Mouse (Mus musculus): ENCODE results near the gene Gm10283. TPM values are rescaled to one million over a fixed set of nuclear protein-coding genes. Genes with fewer than 3 reads are reported as not detected.

Gm10283 gene
- polyA plus RNA-seq, 1 experiment from 2014 or later = not detected

- ATAC-seq = no peak
- no peaks in the 10 kb centered on the region for H3K4me1 ChIP-seq (replicated peaks; ENCODE audit: control insufficient read depth, insufficient read depth, low read length)
- no peak overlapping the region for H3K9ac ChIP-seq (ENCODE audit: low read depth, low read length)
- no peak overlapping the region for H3K4me2 ChIP-seq (replicated peaks; ENCODE audit: low read depth)
- TF ChIP-seq CTCF (IDR thresholded peaks at IDR 0.05; ENCODE audit: low read depth) = no peak
- no peaks in the 10 kb centered on the region for H3K9me3 ChIP-seq (ENCODE audit: control insufficient read depth)
- no peak overlapping the region for H3K27ac ChIP-seq (ENCODE audit: low read depth, low read length)
- no peaks in the 10 kb centered on the region for H3K27me3 ChIP-seq (replicated peaks; ENCODE audit: control insufficient read depth, insufficient read depth, low read length)
- 63% methylated on average over 3 of the region's 3 CpGs for WGBS
- no peaks in the 10 kb centered on the region for H3K36me3 ChIP-seq (ENCODE audit: control insufficient read depth, insufficient read depth)
- H3K4me3 ChIP-seq (ENCODE audit: low read depth, low read length) = no peak overlapping the region
These were observed 10.5 kb downstream of the Gm10283 start for GRCm38 (mm10) chr8:60492471-60492870.

GRCm38 (mm10) chr8:60491871-60492270 lies 11.1 kb downstream of the Gm10283 start:
- Histone ChIP-seq H3K27ac (ENCODE audit: low read depth, low read length) (no peak overlapping the region), H3K4me3 (ENCODE audit: low read depth, low read length) (no peak overlapping the region), H3K9ac (ENCODE audit: low read depth, low read length) (no peak overlapping the region), H3K4me1 (replicated peaks; ENCODE audit: control insufficient read depth, insufficient read depth, low read length) (no peaks in the 10 kb centered on the region), H3K9me3 (ENCODE audit: control insufficient read depth) (no peaks in the 10 kb centered on the region), H3K4me2 (replicated peaks; ENCODE audit: low read depth) (no peak overlapping the region), H3K36me3 (ENCODE audit: control insufficient read depth, insufficient read depth) (no peaks in the 10 kb centered on the region), H3K27me3 (replicated peaks; ENCODE audit: control insufficient read depth, insufficient read depth, low read length) (no peaks in the 10 kb centered on the region)
- TF ChIP-seq CTCF (IDR thresholded peaks at IDR 0.05; ENCODE audit: low read depth) = no peak
- 92% methylated on average over 2 of the region's 2 CpGs for WGBS
- no peak for ATAC-seq

- Histone ChIP-seq H3K9me3 (ENCODE audit: control insufficient read depth) (no peaks in the 10 kb centered on the region), H3K27me3 (replicated peaks; ENCODE audit: control insufficient read depth, insufficient read depth, low read length) (no peaks in the 10 kb centered on the region), H3K4me2 (replicated peaks; ENCODE audit: low read depth) (no peak overlapping the region), H3K27ac (ENCODE audit: low read depth, low read length) (no peak overlapping the region), H3K4me1 (replicated peaks; ENCODE audit: control insufficient read depth, insufficient read depth, low read length) (no peaks in the 10 kb centered on the region), H3K36me3 (ENCODE audit: control insufficient read depth, insufficient read depth) (no peaks in the 10 kb centered on the region), H3K4me3 (ENCODE audit: low read depth, low read length) (no peak overlapping the region), H3K9ac (ENCODE audit: low read depth, low read length) (no peak overlapping the region)
- 64% methylated on average over 2 of the region's 2 CpGs for WGBS
- no peak for TF ChIP-seq CTCF (IDR thresholded peaks at IDR 0.05; ENCODE audit: low read depth)
- ATAC-seq = no peak
These were observed 12.9 kb downstream of the Gm10283 start for GRCm38 (mm10) chr8:60490147-60490546.

GRCm38 (mm10) chr8:60466686-60467335 lies 36.2 kb downstream of the Gm10283 start:
- Histone ChIP-seq H3K36me3 (ENCODE audit: control insufficient read depth, insufficient read depth) (no peaks in the 10 kb centered on the region), H3K4me3 (ENCODE audit: low read depth, low read length) (no peak overlapping the region), H3K4me1 (replicated peaks; ENCODE audit: control insufficient read depth, insufficient read depth, low read length) (no peaks in the 10 kb centered on the region), H3K4me2 (replicated peaks; ENCODE audit: low read depth) (no peak overlapping the region), H3K27ac (ENCODE audit: low read depth, low read length) (no peak overlapping the region), H3K9ac (ENCODE audit: low read depth, low read length) (no peak overlapping the region), H3K9me3 (ENCODE audit: control insufficient read depth) (no peaks in the 10 kb centered on the region), H3K27me3 (replicated peaks; ENCODE audit: control insufficient read depth, insufficient read depth, low read length) (no peaks in the 10 kb centered on the region)
- ATAC-seq = no peak
- peak; percentile 89 for TF ChIP-seq CTCF (IDR thresholded peaks at IDR 0.05; ENCODE audit: low read depth)
- WGBS = 38% methylated on average over 15 of the region's 15 CpGs

- Histone ChIP-seq H3K4me1 (replicated peaks; ENCODE audit: control insufficient read depth, insufficient read depth, low read length) (no peaks in the 10 kb centered on the region), H3K9me3 (ENCODE audit: control insufficient read depth) (no peaks in the 10 kb centered on the region), H3K36me3 (ENCODE audit: control insufficient read depth, insufficient read depth) (no peaks in the 10 kb centered on the region), H3K9ac (ENCODE audit: low read depth, low read length) (no peak overlapping the region), H3K4me2 (replicated peaks; ENCODE audit: low read depth) (no peak overlapping the region), H3K27me3 (replicated peaks; ENCODE audit: control insufficient read depth, insufficient read depth, low read length) (no peaks in the 10 kb centered on the region), H3K27ac (ENCODE audit: low read depth, low read length) (no peak overlapping the region), H3K4me3 (ENCODE audit: low read depth, low read length) (no peak overlapping the region)
- 63% methylated on average over 2 of the region's 2 CpGs for WGBS
- no peak for ATAC-seq
- TF ChIP-seq CTCF (IDR thresholded peaks at IDR 0.05; ENCODE audit: low read depth) = no peak
These were observed 53.7 kb downstream of the Gm10283 start for GRCm38 (mm10) chr8:60449296-60449695.

DNA sequence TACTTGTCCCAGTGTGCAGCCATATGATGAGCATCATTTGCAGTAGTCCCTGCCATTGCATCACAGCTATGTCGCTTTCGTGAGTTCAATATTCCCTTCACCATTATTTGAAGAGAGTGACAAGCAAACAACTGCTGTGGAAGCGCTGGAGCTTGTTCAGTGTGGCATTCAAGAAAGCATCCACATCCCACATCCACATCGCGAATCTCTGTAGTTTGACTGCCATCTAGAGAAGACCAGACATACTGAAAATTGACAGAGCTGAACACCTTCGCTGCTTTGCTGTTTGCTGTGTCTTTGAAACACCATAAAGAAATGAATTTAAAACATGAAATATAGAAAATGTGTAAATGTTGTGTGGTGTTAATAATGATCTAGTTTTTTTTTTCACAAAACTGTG lies 58.0 kb downstream of the Gm10283 start:
- Histone ChIP-seq H3K27me3 (replicated peaks; ENCODE audit: control insufficient read depth, insufficient read depth, low read length) (no peaks in the 10 kb centered on the region), H3K4me3 (ENCODE audit: low read depth, low read length) (no peak overlapping the region), H3K27ac (ENCODE audit: low read depth, low read length) (no peak overlapping the region), H3K4me2 (replicated peaks; ENCODE audit: low read depth) (no peak overlapping the region), H3K4me1 (replicated peaks; ENCODE audit: control insufficient read depth, insufficient read depth, low read length) (no peaks in the 10 kb centered on the region), H3K9me3 (ENCODE audit: control insufficient read depth) (no peaks in the 10 kb centered on the region), H3K9ac (ENCODE audit: low read depth, low read length) (no peak overlapping the region), H3K36me3 (ENCODE audit: control insufficient read depth, insufficient read depth) (no peaks in the 10 kb centered on the region)
- 68% methylated on average over 6 of the region's 6 CpGs for WGBS
- ATAC-seq = no peak
- peak; percentile 13; the same call in 1 of the 2 replicates for TF ChIP-seq CTCF (IDR thresholded peaks at IDR 0.05; ENCODE audit: low read depth)
